Mouse (Mus musculus) adrenal gland, postnatal 36 days (tissue): Measurements from ENCODE around the gene Nlrp3. TPM values are rescaled to one million over a fixed set of nuclear protein-coding genes. Genes with fewer than 3 reads are reported as not detected.

ENCODE experiments used
- total RNA-seq, 2 experiments: library from RNA; stranded (reverse); gene quantifications; 2 replicates each; pipeline ENCODE4 v1.2.3; 2021

Gene Nlrp3
- total RNA-seq, 2 experiments from 2014 or later: 0.63 to 1.1 TPM

Other genes with a start within 250 kb of the Nlrp3 start
- gene Wnt9a, start 234.6 kb upstream of the Nlrp3 start, total RNA-seq: 1 to 10 TPM; 1.3 to 1.5 TPM
- not detected for gene Prss38, start 165.9 kb upstream of the Nlrp3 start, total RNA-seq
- 1 to 10 TPM; 9.2 to 9.3 TPM for gene Jmjd4, start 91.5 kb upstream of the Nlrp3 start, total RNA-seq
- 10 to 100 TPM; 79.3 to 92.5 TPM for gene Snap47, start 90.4 kb upstream of the Nlrp3 start, total RNA-seq
- gene Zfp867, start 69.1 kb upstream of the Nlrp3 start, total RNA-seq: 1 to 10 TPM; 3.7 to 3.8 TPM
- 10 to 100 TPM; 17.5 to 24.9 TPM for gene Zkscan17, start 14.8 kb upstream of the Nlrp3 start, total RNA-seq
- not detected for gene Olfr222, start 34.7 kb downstream of the Nlrp3 start, total RNA-seq
- not detected for gene Olfr223, start 51.7 kb downstream of the Nlrp3 start, total RNA-seq
- gene Mprip, start 119.7 kb downstream of the Nlrp3 start, total RNA-seq: 100 to 1,000 TPM; 201 to 212 TPM
- gene Pld6, start 246.1 kb downstream of the Nlrp3 start, total RNA-seq: 1 to 10 TPM; 1.7 to 2.9 TPM